Mouse (Mus musculus): ENCODE results near the gene Tmem216.
A peak's percentile ranks its signal among the peaks of the same experiment; 100 is the strongest.

The Tmem216 gene

DNA sequence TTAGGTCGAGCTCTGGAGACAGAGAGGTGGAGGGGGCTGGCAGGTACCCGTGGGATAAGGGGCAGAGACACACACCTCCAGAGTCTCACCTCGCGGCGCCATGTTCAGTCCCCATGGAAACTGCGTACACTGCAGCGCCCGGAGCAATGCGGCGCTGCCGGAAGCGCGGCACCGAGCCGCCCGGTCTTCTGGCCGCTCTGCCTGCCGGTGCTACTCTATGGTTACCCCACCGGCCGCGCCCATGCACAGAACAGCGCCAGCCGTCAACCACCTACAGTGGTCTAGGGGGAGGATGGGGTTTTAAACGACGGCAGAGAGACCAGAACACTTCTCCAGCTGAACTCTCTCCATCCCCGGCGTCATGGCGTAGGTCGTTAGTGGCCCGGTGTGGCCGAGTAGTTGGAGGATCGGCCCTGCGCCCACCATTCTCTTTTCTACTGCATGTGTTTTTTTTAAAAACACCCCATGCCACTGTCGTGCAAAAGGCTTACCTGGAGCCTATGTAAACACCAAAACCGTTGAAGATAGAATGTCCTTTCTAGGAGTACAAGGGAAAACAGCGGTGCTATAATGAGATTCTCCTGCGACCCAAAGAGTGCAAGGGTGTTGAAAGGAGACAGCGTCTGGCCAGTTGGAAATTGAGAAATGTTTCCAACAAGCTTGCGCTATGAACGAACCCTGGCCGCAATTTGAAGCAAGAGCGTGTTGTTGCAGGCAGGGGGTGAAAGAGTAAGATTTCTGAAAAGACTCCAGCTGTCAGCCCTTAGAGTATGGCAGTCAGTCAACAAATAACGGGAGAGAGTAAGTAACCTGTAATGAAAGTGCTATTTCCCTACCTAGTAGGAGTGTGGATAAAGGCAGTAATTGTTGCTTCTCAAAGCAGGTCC lies at the start of gene Tmem216:
Tmem216 (minus strand) TSS at position 615 of the 887 bp plus-strand sequence.
- peak; percentile 73 to 77 for DNase-seq (ENCODE audit: low spot score in 2 of 2)

DNA sequence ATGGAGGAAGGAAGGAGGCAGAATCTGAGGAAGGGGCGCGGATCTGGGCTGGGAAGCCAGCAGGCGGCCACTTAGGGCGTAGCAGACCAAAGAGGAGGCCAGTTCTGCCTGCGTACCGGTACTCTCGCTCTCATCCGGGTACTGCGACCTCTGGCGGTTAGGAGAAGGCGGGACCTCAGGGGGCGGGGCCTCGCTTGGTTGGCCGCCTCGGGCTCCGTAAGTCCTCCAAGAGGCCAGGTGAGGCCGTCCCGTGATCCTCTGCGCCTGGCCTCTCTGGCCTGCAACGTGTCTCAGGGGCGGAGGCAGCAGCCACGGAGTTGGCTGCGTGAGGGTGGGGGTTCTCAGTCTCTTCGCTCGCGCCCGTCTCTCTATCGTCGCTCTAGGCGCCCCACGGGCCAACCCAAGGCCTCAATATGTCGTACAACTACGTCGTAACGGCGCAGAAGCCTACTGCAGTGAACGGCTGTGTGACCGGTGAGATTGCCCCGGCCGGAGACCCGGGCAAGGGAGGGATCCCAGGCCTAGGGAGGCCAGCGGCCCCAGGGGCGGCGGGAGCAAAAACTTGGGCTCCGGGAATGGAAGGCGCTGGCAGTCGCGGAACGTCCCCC lies 49.4 kb upstream of the Tmem216 start, which contains the start of the genes Ddb1 and Tkfc:
Ddb1 (plus strand) TSS at position 35 of the 608 bp plus-strand sequence.
Tkfc (minus strand) TSS at position 362 of the 608 bp plus-strand sequence.
- DNase-seq (ENCODE audit: low spot score in 2 of 2): peak; percentile 97 to 99

DNA sequence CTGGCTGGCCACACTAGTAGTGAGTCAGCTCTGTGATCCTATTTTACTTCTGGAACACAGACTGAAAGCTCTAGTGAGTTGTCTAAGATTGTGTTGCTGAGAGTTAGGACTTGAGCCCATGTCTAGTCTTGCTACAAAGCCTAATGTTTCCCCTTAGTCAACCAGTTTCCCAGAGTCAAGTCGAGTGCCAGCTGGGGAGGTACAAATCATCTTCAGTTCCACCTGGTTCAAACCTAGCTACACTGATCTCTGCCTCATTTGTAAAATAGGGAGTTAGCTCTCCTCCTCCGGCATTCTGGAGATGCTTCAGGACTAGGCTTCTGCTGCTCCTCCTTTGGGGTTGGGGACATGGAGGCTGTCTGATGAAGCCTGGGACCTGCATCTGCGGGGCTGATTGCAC lies 48.5 kb upstream of the Tmem216 start:
- DNase-seq (ENCODE audit: low spot score in 2 of 2): no peak

DNA sequence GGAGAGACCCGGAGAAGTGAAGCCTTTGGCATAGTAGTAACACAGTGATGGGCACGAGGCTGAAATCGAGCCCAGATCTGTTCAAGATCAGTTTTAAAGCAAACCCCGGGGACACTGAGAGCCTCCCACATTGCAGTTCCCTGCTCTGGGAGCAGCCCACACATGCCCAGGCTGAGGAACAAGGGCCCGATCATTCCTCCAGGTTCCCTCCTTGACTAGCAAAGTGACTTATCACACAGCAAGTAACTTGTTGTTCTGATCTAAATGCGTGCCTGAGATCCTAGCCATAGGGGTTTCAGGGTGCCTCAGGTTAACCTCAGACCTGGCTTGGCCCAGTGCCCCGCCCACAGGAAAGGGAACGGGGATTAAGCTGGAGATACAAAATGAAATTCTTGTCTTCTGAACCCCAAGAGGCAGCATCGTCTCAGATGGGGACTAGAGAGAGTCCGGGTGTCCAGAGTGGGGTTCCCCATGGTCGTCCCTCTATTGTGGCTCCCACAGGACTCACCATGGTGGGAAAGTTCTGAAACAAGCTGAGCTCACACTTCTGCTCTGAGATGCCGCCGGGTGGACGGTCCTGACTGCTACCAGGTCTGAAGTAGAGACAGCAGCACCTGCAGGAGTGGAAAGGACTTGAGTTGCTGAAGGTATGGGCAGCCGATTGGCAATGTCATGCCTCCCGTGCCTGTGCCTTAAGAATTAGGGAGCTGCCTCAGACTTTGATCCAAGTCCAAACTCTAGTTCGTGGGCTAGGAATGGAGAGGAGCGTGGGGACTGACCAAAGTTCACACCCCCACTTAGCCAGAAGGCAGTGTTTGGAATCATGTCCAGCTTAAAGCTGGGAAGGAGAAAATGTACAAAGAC lies 47.9 kb upstream of the Tmem216 start:
- DNase-seq (ENCODE audit: low spot score in 2 of 2): no peak

DNA sequence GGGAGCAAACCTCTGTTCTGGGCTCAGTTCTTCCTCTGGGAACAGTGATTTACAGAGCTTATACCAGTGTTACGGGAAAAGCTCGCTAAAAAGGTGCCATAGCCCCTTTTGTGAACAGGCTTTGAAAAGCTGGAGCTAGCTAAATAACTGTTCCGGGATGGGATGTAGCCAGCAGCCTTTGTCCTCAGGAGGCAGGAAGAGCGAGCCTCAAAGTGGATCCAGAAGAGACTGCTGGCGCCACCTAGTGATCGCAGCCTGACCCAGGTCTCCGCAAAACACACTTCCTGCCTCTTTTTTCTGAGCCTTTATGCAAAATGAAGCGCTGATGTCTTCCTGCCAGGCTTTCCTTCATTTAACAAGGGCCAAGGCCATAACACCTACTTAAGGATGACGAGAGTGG lies 46.7 kb upstream of the Tmem216 start:
- DNase-seq (ENCODE audit: low spot score in 2 of 2): peak; percentile 72 to 73

DNA sequence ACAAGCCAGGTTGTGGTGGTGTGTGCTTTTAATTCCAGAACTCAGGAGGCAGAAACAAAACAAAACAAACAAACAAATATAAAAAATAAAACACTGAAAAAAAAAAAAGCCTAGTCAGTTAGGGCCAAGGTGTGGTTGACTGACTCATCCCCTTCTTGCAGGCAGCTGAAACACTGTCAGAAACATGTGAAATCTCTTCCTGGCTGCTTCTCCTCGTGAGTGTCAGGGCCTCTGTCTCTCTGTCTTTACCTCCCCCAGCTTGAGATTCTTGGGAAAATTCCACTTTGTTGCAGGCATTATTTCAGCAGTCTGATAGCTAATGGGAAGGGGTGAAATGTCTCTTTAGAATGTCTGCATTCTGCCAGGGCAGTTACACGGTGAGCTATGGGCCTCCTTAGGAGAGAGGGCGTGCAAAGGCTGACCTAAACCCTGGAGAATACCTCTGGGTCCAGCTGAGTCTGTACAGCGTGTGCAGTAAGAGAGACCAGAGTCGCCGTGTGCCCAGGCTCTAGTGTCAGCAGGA lies 46.3 kb upstream of the Tmem216 start:
- no peak for DNase-seq (ENCODE audit: low spot score in 2 of 2)

DNA sequence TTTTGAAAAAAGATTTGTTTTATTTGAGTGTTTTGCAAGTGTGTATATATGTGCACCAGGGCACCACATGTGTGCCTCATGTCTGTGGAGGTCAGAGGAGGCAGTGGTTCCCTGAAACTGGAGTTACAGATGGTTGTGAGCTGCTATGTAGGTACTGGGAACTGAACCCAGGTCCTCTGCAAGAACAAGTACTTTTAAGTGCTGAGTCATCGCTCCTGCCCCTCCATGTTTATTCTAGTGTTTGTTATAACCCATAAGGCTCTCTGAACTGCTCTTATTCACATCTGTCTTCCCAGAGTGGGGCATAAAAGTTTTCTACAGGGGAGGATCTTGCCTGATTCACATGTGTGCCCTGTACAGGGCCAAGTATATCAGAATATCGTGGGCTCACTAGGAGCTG lies 43.6 kb upstream of the Tmem216 start:
- no peak for DNase-seq (ENCODE audit: low spot score in 2 of 2)

DNA sequence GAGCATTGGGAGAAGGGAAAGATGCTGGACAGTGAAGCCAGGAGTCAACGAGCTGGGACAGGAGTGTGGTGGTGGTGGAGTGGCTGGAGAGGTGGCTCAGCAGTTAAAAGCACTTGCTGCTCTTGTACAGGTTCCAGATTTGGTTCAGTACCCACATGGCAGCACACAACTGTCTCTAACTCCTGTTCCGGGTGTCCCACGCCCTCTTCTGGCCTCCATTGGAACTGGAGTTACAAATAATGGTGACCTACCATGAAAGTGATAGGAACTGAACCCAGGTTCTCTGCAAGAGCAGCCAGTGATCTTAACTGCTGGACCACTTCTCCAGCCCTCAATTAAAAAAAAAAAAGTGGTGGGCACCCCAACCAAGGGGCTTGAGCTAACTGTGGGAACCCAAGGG lies 42.1 kb upstream of the Tmem216 start:
- no peak for DNase-seq (ENCODE audit: low spot score in 2 of 2)

DNA sequence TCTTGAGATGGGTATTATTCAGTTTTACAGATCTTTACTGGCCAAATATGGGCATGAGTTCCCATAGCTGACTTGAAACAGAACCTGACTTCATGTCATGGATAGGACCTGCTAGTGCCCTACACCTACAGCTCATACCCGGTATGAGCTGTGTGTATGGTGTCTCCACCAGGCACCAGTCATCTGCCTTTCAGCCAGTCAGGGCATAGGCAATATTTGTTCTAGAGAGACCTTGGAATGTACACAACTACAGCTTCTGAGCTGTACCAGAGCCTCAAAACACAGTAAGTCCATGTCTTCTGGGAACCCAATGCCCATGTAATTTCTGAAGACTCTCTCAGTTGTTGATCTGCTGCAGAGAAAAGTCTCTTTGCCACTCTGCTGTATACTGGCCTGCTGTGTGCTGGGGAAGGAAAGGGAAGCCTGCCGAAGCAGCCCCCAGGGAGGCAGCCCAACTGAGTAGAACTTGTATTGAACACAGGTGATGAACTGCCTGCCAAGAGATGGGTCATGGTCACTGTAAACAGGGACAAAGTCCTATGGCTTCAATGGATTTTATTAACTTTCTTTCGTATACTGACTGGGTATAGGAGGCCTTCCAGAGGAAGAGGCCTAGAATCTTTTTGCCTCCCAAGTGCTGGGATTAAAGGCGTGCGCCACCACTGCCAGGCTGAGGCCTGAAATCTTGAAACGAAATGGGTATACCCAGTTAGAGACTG lies 35.8 kb upstream of the Tmem216 start:
- DNase-seq (ENCODE audit: low spot score in 2 of 2): no peak

DNA sequence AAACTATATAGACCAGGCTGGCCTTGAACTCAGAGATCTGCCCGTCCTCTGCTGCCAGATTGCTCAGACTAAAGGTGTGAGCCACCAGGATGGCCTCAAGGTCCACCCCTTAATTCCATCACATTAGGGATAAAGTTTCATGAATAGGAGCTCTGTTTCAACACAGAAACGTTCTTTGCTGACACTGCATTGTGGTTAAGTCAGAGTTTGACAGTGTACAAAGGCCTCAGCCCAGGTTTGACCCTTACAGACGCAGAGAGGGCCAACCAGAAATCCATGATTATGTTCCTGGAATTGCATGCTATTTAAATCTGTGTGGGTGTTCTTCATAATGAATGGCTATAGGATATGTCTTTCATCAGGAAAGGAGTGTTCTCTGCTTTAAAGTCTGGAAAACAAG lies 34.3 kb upstream of the Tmem216 start:
- DNase-seq (ENCODE audit: low spot score in 2 of 2): no peak

DNA sequence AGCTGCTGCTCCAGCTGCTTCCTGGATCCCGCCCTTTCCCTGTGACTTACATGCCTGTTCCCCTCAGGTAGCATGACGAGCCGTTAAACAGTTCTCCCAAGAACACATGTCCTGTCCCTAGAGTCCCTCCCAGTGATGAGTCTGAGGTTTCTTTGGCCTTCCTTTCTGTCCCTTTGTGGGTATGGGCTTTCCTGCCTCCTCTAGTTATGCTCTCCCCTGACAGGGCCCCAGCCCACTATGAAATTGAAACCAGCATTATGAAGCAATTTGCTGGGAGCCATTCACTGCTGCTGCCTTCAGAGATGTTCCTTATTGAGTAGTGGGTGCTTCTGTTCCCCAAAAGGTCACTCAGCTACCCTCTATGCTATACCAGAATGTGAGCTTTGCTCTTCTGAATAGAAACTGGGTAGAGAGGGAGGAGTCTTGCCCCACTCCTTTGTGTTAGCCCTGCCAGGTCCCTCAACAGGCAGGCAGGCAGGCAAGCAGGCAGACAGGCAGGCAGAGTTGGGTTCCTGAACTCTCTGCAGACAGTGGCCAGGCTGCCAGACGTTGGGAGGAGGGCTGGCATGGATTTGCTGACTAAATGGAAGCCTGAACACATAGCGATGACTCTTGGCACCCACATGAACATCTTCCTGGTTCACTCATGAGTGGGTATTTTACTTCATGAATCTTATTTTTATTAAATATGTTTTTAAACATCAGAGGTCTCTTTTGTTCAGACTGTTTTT lies 33.3 kb upstream of the Tmem216 start:
- no peak for DNase-seq (ENCODE audit: low spot score in 2 of 2)

DNA sequence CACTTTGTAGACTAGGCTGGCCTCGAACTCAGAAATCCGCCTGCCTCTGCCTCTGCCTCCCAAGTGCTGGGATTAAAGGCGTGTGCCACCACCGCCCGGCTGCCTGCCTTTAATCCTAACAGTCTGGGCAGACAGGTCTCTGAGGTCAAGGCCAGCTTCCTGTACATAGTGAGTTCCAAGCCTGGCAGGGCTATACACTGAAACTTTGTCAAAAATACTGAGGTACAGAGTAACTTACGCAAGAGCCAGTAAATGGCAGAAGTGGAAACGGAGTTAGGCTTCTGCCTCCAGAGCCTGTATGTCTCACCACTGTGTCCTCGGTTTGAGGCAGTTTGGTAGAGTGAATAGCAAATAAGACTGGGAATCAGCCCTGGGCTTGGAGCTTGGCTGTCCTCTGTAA lies 31.2 kb upstream of the Tmem216 start:
- DNase-seq (ENCODE audit: low spot score in 2 of 2): no peak

DNA sequence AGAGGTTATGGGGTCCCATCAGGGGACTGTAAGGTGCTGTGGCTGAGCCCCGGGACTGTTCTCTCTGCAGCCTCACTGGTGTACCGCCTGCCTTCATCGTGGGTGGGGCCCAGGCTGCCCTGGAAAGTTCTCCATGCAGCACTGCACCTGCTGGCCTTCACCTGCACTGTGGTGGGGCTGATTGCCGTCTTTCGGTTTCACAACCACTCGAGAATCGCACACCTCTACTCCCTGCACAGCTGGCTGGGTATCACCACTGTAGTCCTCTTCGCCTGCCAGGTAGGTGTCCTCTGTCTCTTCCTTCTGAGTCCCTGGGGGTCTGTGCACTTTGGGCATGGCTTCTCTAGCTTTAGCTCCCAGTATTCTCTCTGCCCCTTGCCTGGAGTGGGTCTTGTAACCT lies 29.1 kb upstream of the Tmem216 start:
- no peak for DNase-seq (ENCODE audit: low spot score in 2 of 2)

DNA sequence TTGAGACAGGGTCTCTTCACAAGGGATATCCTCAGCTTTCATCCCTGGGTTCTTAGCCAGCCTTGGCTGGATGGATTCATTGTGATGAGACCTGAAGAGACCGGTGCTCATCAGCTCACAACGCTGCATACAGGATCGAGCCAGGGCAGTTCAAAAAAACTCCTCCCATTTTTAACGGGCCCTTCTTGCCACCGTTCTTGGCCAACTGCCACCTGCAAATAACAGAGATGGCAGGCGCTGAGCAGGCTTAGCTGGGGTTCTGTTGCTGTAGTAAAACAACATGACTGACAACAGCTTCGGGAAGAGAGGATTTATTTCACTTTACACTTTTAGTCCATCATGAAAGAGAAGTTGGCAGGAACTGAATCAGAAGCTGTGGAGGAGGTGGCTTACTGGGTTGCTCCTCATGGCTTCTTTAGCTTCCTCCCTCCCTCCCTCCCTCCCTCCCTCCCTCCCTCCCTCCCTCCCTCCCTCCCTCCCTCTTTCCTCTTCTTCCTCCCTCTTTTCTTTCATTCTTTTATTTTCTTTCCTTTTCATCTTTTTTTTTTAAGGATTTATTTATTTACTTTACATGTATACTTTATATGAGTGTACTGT lies 27.6 kb upstream of the Tmem216 start:
- no peak for DNase-seq (ENCODE audit: low spot score in 2 of 2)

DNA sequence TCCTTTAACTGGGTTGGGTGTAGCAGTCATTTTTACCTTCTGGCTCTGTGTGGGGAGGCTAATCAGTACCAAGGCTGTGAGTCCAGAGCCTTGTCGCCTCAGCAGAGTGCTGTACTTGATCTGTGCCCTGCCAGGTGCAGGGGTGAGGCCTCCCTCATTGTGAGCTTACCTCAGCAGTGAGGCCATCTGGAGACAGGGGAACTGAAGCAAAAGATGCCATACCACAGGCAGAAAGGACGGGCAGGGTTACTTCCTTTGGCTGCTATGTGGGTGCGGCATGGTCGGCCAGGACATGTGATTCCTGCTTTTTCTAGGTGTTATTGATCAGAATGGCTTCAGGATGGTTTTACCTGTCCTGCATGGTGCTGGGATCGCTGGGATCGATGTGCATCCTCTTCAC lies 25.9 kb upstream of the Tmem216 start:
- DNase-seq (ENCODE audit: low spot score in 2 of 2): no peak

DNA sequence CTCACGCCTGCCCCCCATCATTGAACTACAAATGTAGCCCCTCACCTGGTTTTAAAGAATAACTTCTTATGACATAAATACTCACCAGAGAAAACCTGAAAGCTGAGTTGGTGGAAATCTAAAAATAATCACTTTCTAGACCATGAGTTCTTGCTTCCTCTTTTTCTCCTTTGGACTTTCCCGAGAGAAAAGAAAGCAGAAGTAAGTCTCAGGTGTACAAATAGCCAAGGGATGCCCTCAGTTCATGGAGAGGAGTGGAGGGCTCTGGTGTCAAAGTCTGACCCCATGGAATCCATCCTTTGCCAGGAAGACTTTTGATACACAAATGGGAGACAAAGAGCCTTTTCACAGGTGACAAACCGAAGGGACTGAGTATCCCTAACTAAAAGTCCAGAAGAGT lies 24.7 kb upstream of the Tmem216 start:
- no peak for DNase-seq (ENCODE audit: low spot score in 2 of 2)

DNA sequence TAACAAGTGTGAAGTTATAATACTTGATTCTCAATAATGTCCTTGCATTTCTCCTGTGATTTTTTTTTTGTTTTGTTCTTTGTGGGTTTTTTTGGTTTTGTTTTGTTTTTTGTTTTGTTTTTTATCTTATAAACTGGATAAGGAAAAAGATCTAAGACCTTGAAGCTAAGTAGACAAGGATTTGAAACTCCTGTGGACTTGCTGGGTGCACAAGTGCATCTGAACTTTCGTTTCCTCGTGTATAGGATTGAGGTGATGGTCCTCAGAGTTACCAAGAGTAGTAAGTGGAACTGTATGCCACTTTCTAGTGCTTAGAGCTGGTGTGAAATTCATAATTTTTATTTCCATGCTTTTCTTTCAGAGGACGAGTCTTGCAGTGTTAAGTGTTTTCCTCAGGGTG lies 24.1 kb upstream of the Tmem216 start:
- no peak for DNase-seq (ENCODE audit: low spot score in 2 of 2)

DNA sequence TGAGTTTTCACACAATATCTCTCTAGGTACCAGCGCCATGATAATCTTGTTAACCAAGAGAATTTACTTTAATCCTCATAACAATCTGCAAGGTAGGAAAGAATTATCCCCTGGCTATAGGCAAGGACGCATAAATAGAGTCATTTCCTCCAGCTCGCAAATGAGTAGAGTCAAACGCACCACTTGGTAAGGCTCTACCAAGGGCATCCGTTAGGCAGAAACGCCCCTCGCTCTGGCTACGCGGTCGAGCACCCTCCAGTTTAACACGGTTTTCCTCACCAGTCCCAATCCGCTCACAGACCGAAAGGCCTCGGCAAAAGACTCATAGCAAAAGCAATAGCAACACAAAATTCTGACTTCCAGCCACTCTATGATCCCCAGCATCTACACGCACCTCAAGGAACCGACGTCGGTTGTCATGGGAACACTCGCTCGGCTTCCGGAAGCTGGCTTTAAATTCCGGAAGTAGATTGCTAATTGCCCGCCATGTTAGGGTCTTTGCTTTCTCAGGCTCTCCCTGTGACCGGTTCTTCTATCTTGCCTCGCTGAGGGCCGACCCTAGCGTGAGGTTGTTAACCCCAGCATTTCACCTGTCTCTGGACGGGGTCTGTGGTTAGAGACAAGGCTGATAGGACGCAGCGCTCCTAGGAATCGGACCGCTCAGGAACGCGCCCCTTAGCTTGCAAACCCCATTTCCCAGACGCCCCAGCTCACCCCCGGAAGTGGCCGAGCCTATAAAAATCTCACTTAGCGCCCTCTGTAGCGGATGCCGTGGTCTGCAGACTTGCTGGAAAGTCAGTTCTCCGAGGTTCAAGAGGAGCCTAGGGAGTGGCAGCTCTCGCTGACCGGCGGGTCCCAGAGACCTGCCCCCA lies 20.9 kb upstream of the Tmem216 start, which contains the start of the genes Cyb561a3 and Tmem138:
Cyb561a3 (plus strand) TSS at position 483 of the 872 bp plus-strand sequence.
Tmem138 (minus strand) TSS at position 673 of the 872 bp plus-strand sequence.
- peak; percentile 92 to 94 for DNase-seq (ENCODE audit: low spot score in 2 of 2)

DNA sequence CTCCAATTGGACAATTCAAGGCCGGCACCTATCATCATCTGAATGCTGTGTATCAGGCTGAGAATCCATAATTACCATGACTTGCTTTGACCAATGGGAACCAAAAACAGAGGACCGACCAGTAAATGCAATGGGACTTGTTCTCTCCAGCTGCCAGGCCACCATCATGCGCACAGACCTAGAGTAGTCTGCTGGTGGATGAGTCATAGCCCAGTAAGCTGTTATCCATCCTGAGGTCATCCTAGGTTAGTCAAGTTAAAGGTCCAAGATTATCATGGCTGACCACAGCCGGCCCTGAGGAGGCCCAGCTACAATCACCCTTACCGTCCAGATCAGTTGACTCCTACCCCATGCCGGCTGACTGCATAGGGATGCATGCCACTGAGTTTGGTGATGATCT lies 13.6 kb upstream of the Tmem216 start:
- DNase-seq (ENCODE audit: low spot score in 2 of 2): no peak

Data from urinary bladder, adult 18-20 months (tissue).